Mouse (Mus musculus): ENCODE measurements around the gene Mta3.

- TF ChIP-seq CTCF (IDR thresholded peaks at IDR 0.05; ENCODE audit: insufficient read depth, low read depth, low read length) = no peak
- no peak for TF ChIP-seq POLR2A (IDR thresholded peaks at IDR 0.05; ENCODE audit: insufficient read depth, low read depth, low read length)
These were observed 28.6 kb upstream of the Mta3 start for GRCm38 (mm10) chr17:83677370-83677769.
